Mouse (Mus musculus) liver, embryonic 14.5 days (tissue): ENCODE measurements around the gene Hpgd.

ENCODE experiments used
- CTCF ChIP-seq: IDR thresholded peaks from 2 replicates; pipeline ENCODE4 v1.5.1; 2016; ENCODE audit warnings: antibody characterized with exemption, low read depth, control low read depth
- EP300 ChIP-seq: IDR thresholded peaks from 2 replicates; pipeline ENCODE4 v1.6.1; 2016; ENCODE audit warnings: antibody characterized with exemption, low read depth

- TF ChIP-seq EP300 (no peak), CTCF (no peak)
These were observed 19.2 kb downstream of the Hpgd start for GRCm38 (mm10) chr8:56313622-56314021.
